Mouse (Mus musculus): Measurements from ENCODE around the gene Gm5447. TPM values are rescaled to one million over a fixed set of nuclear protein-coding genes. Genes with fewer than 3 reads are reported as not detected.

Gene Gm5447
- polyA plus RNA-seq, 1 experiment from 2014 or later = not detected

GRCm38 (mm10) chr13:30987686-30988085 is 13.7 kb downstream of the Gm5447 start:
- no peak for ATAC-seq (ENCODE audit: low FRiP score, low read depth)
- no peak overlapping the region for H3K4me3 ChIP-seq
- no peak overlapping the region for H3K27ac ChIP-seq
- peaks cover 30% of the 10 kb centered on the region for H3K27me3 ChIP-seq
- 90% methylated on average over 2 of the region's 2 CpGs for WGBS
- H3K9ac ChIP-seq = no peak overlapping the region
- no peak overlapping the region for H3K4me2 ChIP-seq (replicated peaks)
- no peaks in the 10 kb centered on the region for H3K36me3 ChIP-seq
- H3K9me3 ChIP-seq = no peaks in the 10 kb centered on the region
- H3K4me1 ChIP-seq = peaks cover 14% of the 10 kb centered on the region

GRCm38 (mm10) chr13:30989710-30990109 is 15.7 kb downstream of the Gm5447 start:
- no peak for ATAC-seq (ENCODE audit: low FRiP score, low read depth)
- WGBS = 86% methylated on average over 10 of the region's 10 CpGs

GRCm38 (mm10) chr13:30990233-30990632 is 16.2 kb downstream of the Gm5447 start:
- ATAC-seq (ENCODE audit: low FRiP score, low read depth) = no peak
- H3K9ac ChIP-seq = no peak overlapping the region
- H3K4me1 ChIP-seq = peaks cover 11% of the 10 kb centered on the region
- H3K27ac ChIP-seq = no peak overlapping the region
- H3K27me3 ChIP-seq = peaks cover 30% of the 10 kb centered on the region
- H3K4me3 ChIP-seq = no peak overlapping the region
- no peaks in the 10 kb centered on the region for H3K9me3 ChIP-seq
- no peaks in the 10 kb centered on the region for H3K36me3 ChIP-seq
- 71% methylated on average over 9 of the region's 9 CpGs for WGBS
- H3K4me2 ChIP-seq (replicated peaks) = no peak overlapping the region

More at GRCm38 (mm10) chr13:30989710-30990109, 15.7 kb downstream of the Gm5447 start:
- Histone ChIP-seq H3K4me3 (no peak overlapping the region), H3K4me2 (replicated peaks) (no peak overlapping the region), H3K36me3 (no peaks in the 10 kb centered on the region), H3K27ac (no peak overlapping the region), H3K27me3 (peaks cover 30% of the 10 kb centered on the region), H3K9me3 (no peaks in the 10 kb centered on the region), H3K4me1 (peaks cover 14% of the 10 kb centered on the region), H3K9ac (no peak overlapping the region)

GRCm38 (mm10) chr13:30993819-30994218 is 19.8 kb downstream of the Gm5447 start:
- H3K36me3 ChIP-seq = no peaks in the 10 kb centered on the region
- H3K27ac ChIP-seq = no peak overlapping the region
- ATAC-seq (ENCODE audit: low FRiP score, low read depth) = no peak
- 0 out of 2 replicates have a peak, but pooled peaks cover 3% of the 10 kb centered on the region for H3K4me1 ChIP-seq
- no peak overlapping the region for H3K4me3 ChIP-seq
- H3K4me2 ChIP-seq (replicated peaks) = no peak overlapping the region
- 32% methylated on average over 3 of the region's 3 CpGs for WGBS
- H3K9ac ChIP-seq = no peak overlapping the region
- no peaks in the 10 kb centered on the region for H3K9me3 ChIP-seq
- H3K27me3 ChIP-seq = peaks cover 16% of the 10 kb centered on the region

- Histone ChIP-seq H3K27ac (no peak overlapping the region), H3K9ac (no peak overlapping the region), H3K36me3 (no peaks in the 10 kb centered on the region), H3K4me3 (no peak overlapping the region), H3K9me3 (no peaks in the 10 kb centered on the region), H3K27me3 (peaks cover 13% of the 10 kb centered on the region), H3K4me2 (replicated peaks) (no peak overlapping the region), H3K4me1 (0 out of 2 replicates have a peak, but pooled peaks cover 3% of the 10 kb centered on the region)
- no peak for ATAC-seq (ENCODE audit: low FRiP score, low read depth)
- WGBS = 68% methylated on average over 6 of the region's 6 CpGs
Observed at GRCm38 (mm10) chr13:30994249-30994858, 20.4 kb downstream of the Gm5447 start.

- no peak for ATAC-seq (ENCODE audit: low FRiP score, low read depth)
- H3K27ac ChIP-seq = no peak overlapping the region
- H3K4me1 ChIP-seq = peaks cover 9% of the 10 kb centered on the region; the same call in 1 of the 2 replicates
- no peaks in the 10 kb centered on the region for H3K9me3 ChIP-seq
- H3K9ac ChIP-seq = no peak overlapping the region
- H3K27me3 ChIP-seq = peaks cover 3% of the 10 kb centered on the region; the same call in 1 of the 2 replicates
- H3K4me3 ChIP-seq = no peak overlapping the region
- no peaks in the 10 kb centered on the region for H3K36me3 ChIP-seq
- WGBS = 80% methylated on average over 8 of the region's 8 CpGs
- H3K4me2 ChIP-seq (replicated peaks) = no peak overlapping the region
Observed at GRCm38 (mm10) chr13:30997526-30998253, 23.7 kb downstream of the Gm5447 start.

- Histone ChIP-seq H3K27me3 (0 out of 2 replicates have a peak, but pooled peaks cover 3% of the 10 kb centered on the region), H3K36me3 (no peaks in the 10 kb centered on the region), H3K9me3 (no peaks in the 10 kb centered on the region), H3K4me1 (peaks cover 28% of the 10 kb centered on the region), H3K4me3 (no peak overlapping the region), H3K4me2 (replicated peaks) (no peak overlapping the region), H3K27ac (no peak overlapping the region), H3K9ac (no peak overlapping the region)
- no peak for ATAC-seq (ENCODE audit: low FRiP score, low read depth)
- WGBS = 90% methylated on average over 6 of the region's 6 CpGs
Observed at GRCm38 (mm10) chr13:30999799-31000198, 25.8 kb downstream of the Gm5447 start.

GRCm38 (mm10) chr13:31004458-31004857 is 30.5 kb downstream of the Gm5447 start:
- Histone ChIP-seq H3K27me3 (0 out of 2 replicates have a peak, but pooled peaks cover 3% of the 10 kb centered on the region), H3K4me1 (peaks cover 27% of the 10 kb centered on the region), H3K27ac (no peak overlapping the region), H3K9ac (no peak overlapping the region), H3K36me3 (no peaks in the 10 kb centered on the region), H3K4me3 (no peak overlapping the region), H3K9me3 (no peaks in the 10 kb centered on the region), H3K4me2 (replicated peaks) (peak overlapping the region; percentile 27; the same call in 1 of the 2 replicates)
- 23% methylated on average over 12 of the region's 12 CpGs for WGBS
- ATAC-seq (ENCODE audit: low FRiP score, low read depth) = no peak

- Histone ChIP-seq H3K36me3 (no peaks in the 10 kb centered on the region), H3K4me1 (peaks cover 27% of the 10 kb centered on the region), H3K9me3 (no peaks in the 10 kb centered on the region), H3K27ac (no peak overlapping the region), H3K4me3 (no peak overlapping the region), H3K9ac (no peak overlapping the region), H3K4me2 (replicated peaks) (no peak overlapping the region), H3K27me3 (no peaks in the 10 kb centered on the region)
- 78% methylated on average over 4 of the region's 4 CpGs for WGBS
- ATAC-seq (ENCODE audit: low FRiP score, low read depth) = no peak
Observed at GRCm38 (mm10) chr13:31004995-31005394, 31.0 kb downstream of the Gm5447 start.

GRCm38 (mm10) chr13:31017545-31017944 is 43.5 kb downstream of the Gm5447 start:
- no peaks in the 10 kb centered on the region for H3K27me3 ChIP-seq
- no peaks in the 10 kb centered on the region for H3K9me3 ChIP-seq
- H3K4me2 ChIP-seq (replicated peaks) = no peak overlapping the region

GRCm38 (mm10) chr13:31021514-31021913 is 47.5 kb downstream of the Gm5447 start:
- H3K4me1 ChIP-seq = peaks cover 13% of the 10 kb centered on the region
- H3K9me3 ChIP-seq = no peaks in the 10 kb centered on the region
- no peak overlapping the region for H3K4me3 ChIP-seq
- WGBS = 47% methylated on average over 4 of the region's 4 CpGs
- no peaks in the 10 kb centered on the region for H3K36me3 ChIP-seq
- H3K27me3 ChIP-seq = no peaks in the 10 kb centered on the region
- ATAC-seq (ENCODE audit: low FRiP score, low read depth) = no peak
- no peak overlapping the region for H3K4me2 ChIP-seq (replicated peaks)
- no peak overlapping the region for H3K9ac ChIP-seq
- H3K27ac ChIP-seq = no peak overlapping the region

More at GRCm38 (mm10) chr13:31017545-31017944, 43.5 kb downstream of the Gm5447 start:
- H3K4me3 ChIP-seq = no peak overlapping the region
- peaks cover 4% of the 10 kb centered on the region for H3K4me1 ChIP-seq
- H3K27ac ChIP-seq = no peak overlapping the region
- H3K36me3 ChIP-seq = no peaks in the 10 kb centered on the region
- no peak for ATAC-seq (ENCODE audit: low FRiP score, low read depth)
- WGBS = 91% methylated on average over 3 of the region's 3 CpGs
- no peak overlapping the region for H3K9ac ChIP-seq

- H3K27ac ChIP-seq = 0 out of 2 replicates have a peak overlapping the region, but pooled peaks have one; percentile 11
- H3K9ac ChIP-seq = no peak overlapping the region
- no peaks in the 10 kb centered on the region for H3K36me3 ChIP-seq
- no peak overlapping the region for H3K4me3 ChIP-seq
- H3K9me3 ChIP-seq = no peaks in the 10 kb centered on the region
- no peak overlapping the region for H3K4me2 ChIP-seq (replicated peaks)
- no peaks in the 10 kb centered on the region for H3K27me3 ChIP-seq
- WGBS = 33% methylated on average over 6 of the region's 6 CpGs
- H3K4me1 ChIP-seq = peaks cover 13% of the 10 kb centered on the region
- no peak for ATAC-seq (ENCODE audit: low FRiP score, low read depth)
Observed at GRCm38 (mm10) chr13:31021927-31022326, 47.9 kb downstream of the Gm5447 start.
